Mouse (Mus musculus): ENCODE data around the gene Gm49661. TPM values are rescaled to one million over a fixed set of nuclear protein-coding genes. Genes with fewer than 3 reads are reported as not detected.

Gm49661 gene
- polyA plus RNA-seq, 1 experiment from 2014 or later, result not detected

DNA sequence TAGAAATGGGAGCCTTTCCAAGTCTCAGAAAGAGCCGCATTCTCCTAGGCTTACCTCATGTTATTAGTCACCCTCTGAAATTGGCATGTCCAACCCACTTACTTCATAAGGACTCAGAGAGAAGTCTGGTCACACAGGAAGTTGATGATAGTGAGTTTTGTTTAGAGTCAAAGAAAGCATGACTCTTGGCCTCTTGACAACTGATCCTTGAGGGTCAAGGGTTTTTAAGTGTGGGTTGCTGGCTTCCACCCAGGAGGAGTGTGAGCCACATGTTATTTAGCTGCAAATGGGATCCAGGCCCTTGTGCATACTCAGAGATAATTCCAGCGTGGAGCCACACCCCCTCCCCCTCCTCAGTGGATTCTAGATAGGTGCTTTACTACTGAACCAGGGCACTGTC lies 47.6 kb downstream of the Gm49661 start:
- no peak for ATAC-seq (ENCODE audit: low FRiP score, low TSS enrichment)
- Histone ChIP-seq H3K4me1 (ENCODE audit: insufficient read depth, low read length) (no peaks in the 10 kb centered on the region), H3K9ac (replicated peaks; ENCODE audit: low read length) (no peak overlapping the region), H3K4me2 (replicated peaks; ENCODE audit: low read depth, low read length) (no peak overlapping the region), H3K27me3 (ENCODE audit: insufficient read depth, low read length) (peaks cover 11% of the 10 kb centered on the region), H3K36me3 (ENCODE audit: insufficient read depth, low read length) (no peaks in the 10 kb centered on the region), H3K9me3 (ENCODE audit: low read length) (no peaks in the 10 kb centered on the region), H3K4me3 (ENCODE audit: low read length) (no peak overlapping the region), H3K27ac (ENCODE audit: low read length) (no peak overlapping the region)
- 77% methylated on average over 2 of the region's 2 CpGs for WGBS

DNA sequence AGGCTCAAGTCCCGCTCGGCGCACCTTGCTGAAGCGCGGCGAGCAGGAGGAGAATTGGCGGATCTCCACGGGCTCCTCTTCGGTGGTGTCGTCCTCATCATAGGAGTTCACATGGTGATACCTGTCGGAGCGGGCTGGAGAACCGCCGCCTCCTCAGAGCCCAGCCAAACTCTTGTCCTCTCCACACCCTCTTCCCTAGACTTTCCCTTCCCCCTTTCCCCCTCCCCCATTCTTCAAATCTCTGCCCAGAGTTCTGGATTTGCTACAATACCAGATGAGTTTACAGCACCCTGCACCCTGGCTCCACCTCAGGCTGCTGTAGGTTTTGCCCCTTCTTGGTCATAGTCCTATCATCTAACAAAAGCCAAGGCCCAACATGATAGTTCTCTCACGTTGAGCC lies 50.6 kb downstream of the Gm49661 start:
- Histone ChIP-seq H3K9ac (replicated peaks; ENCODE audit: low read length) (no peak overlapping the region), H3K27me3 (ENCODE audit: insufficient read depth, low read length) (peaks cover 17% of the 10 kb centered on the region), H3K4me2 (replicated peaks; ENCODE audit: low read depth, low read length) (no peak overlapping the region), H3K36me3 (ENCODE audit: insufficient read depth, low read length) (no peaks in the 10 kb centered on the region), H3K4me3 (ENCODE audit: low read length) (no peak overlapping the region), H3K4me1 (ENCODE audit: insufficient read depth, low read length) (no peaks in the 10 kb centered on the region), H3K27ac (ENCODE audit: low read length) (no peak overlapping the region), H3K9me3 (ENCODE audit: low read length) (0 out of 2 replicates have a peak, but pooled peaks cover 2% of the 10 kb centered on the region)
- 91% methylated on average over 15 of the region's 15 CpGs for WGBS
- no peak for ATAC-seq (ENCODE audit: low FRiP score, low TSS enrichment)

DNA sequence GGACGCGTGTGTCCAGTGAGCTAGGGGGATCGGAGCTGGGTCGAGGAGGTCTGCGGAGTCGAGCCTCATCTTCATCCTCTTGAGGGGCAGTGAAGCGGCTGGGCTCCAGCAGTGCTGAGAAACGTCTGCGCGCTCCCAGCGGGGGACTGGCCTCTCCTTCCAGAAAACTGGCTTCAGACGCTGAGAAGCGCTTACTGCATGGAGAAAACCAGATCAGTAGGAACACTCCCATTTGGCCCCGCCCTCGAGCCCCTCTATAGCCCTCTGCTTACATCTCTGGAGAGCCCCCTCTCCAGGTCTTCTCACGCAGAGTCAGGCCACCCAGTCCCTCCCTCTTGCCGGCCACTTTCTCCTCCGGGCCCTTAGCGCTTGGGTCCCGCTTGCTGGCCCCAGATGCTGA lies 51.5 kb downstream of the Gm49661 start:
- Histone ChIP-seq H3K36me3 (ENCODE audit: insufficient read depth, low read length) (no peaks in the 10 kb centered on the region), H3K4me1 (ENCODE audit: insufficient read depth, low read length) (peaks cover 4% of the 10 kb centered on the region), H3K4me3 (ENCODE audit: low read length) (no peak overlapping the region), H3K4me2 (replicated peaks; ENCODE audit: low read depth, low read length) (no peak overlapping the region), H3K9me3 (ENCODE audit: low read length) (0 out of 2 replicates have a peak, but pooled peaks cover 2% of the 10 kb centered on the region), H3K27ac (ENCODE audit: low read length) (no peak overlapping the region), H3K27me3 (ENCODE audit: insufficient read depth, low read length) (peaks cover 24% of the 10 kb centered on the region), H3K9ac (replicated peaks; ENCODE audit: low read length) (no peak overlapping the region)
- WGBS, result 24% methylated on average over 20 of the region's 20 CpGs
- ATAC-seq (ENCODE audit: low FRiP score, low TSS enrichment), result no peak

Small RNA genes within 50 kb of the gene (microRNA-seq; reads per million reads assigned to microRNA genes)
- not detected for gene Gm24197

Other genes with a start within 250 kb of the Gm49661 start
- 2.3 and 2.8 TPM in 2 replicates for gene G430095P16Rik, start 246.4 kb downstream of the Gm49661 start, polyA plus RNA-seq (2015; fragmentation: Nextera tagmentation; extraction: Ambion mirVana)
- gene Nfix, start 169.1 kb downstream of the Gm49661 start, polyA plus RNA-seq (2015; fragmentation: Nextera tagmentation; extraction: Ambion mirVana), result 14.8 and 15.9 TPM in 2 replicates
- 6.6 and 9.0 TPM in 2 replicates for gene Dand5, start 146.6 kb downstream of the Gm49661 start, polyA plus RNA-seq (2015; fragmentation: Nextera tagmentation; extraction: Ambion mirVana)
- gene Gadd45gip1, start 137.9 kb downstream of the Gm49661 start, polyA plus RNA-seq (2015; fragmentation: Nextera tagmentation; extraction: Ambion mirVana), result 49.7 and 51.6 TPM in 2 replicates
- 109 and 114 TPM in 2 replicates for gene Rad23a, start 128.8 kb downstream of the Gm49661 start, polyA plus RNA-seq (2015; fragmentation: Nextera tagmentation; extraction: Ambion mirVana)
- 1,143 and 1,180 TPM in 2 replicates for gene Calr, start 122.5 kb downstream of the Gm49661 start, polyA plus RNA-seq (2015; fragmentation: Nextera tagmentation; extraction: Ambion mirVana)
- gene Farsa, start 112.4 kb downstream of the Gm49661 start, polyA plus RNA-seq (2015; fragmentation: Nextera tagmentation; extraction: Ambion mirVana), result 110 and 120 TPM in 2 replicates
- 60.7 and 61.3 TPM in 2 replicates for gene Syce2, start 97.3 kb downstream of the Gm49661 start, polyA plus RNA-seq (2015; fragmentation: Nextera tagmentation; extraction: Ambion mirVana)
- 61.2 and 70.4 TPM in 2 replicates for gene Gcdh, start 75.5 kb downstream of the Gm49661 start, polyA plus RNA-seq (2015; fragmentation: Nextera tagmentation; extraction: Ambion mirVana)
- gene Klf1, start 67.5 kb downstream of the Gm49661 start, polyA plus RNA-seq (2015; fragmentation: Nextera tagmentation; extraction: Ambion mirVana), result 2.4 and 2.8 TPM in 2 replicates
- 10.2 and 10.6 TPM in 2 replicates for gene Dnase2a, start 60.9 kb downstream of the Gm49661 start, polyA plus RNA-seq (2015; fragmentation: Nextera tagmentation; extraction: Ambion mirVana)
- 0.34 and 0.54 TPM in 2 replicates for gene Mast1, start 32.1 kb downstream of the Gm49661 start, polyA plus RNA-seq (2015; fragmentation: Nextera tagmentation; extraction: Ambion mirVana)
- gene Rtbdn, start 22.4 kb downstream of the Gm49661 start, polyA plus RNA-seq (2015; fragmentation: Nextera tagmentation; extraction: Ambion mirVana), result 0.19 and 0.30 TPM in 2 replicates
- 810 and 819 TPM in 2 replicates for gene Prdx2, start 154 bp upstream of the Gm49661 start, polyA plus RNA-seq (2015; fragmentation: Nextera tagmentation; extraction: Ambion mirVana)
- 137 and 138 TPM in 2 replicates for gene Rnaseh2a, start 334 bp upstream of the Gm49661 start, polyA plus RNA-seq (2015; fragmentation: Nextera tagmentation; extraction: Ambion mirVana)
- 8.3 and 11.7 TPM in 2 replicates for gene Junb, start 9.3 kb upstream of the Gm49661 start, polyA plus RNA-seq (2015; fragmentation: Nextera tagmentation; extraction: Ambion mirVana)
- 34.8 and 35.2 TPM in 2 replicates for gene Hook2, start 21.2 kb upstream of the Gm49661 start, polyA plus RNA-seq (2015; fragmentation: Nextera tagmentation; extraction: Ambion mirVana)
- not detected in 2 replicates for gene Best2, start 45.1 kb upstream of the Gm49661 start, polyA plus RNA-seq (2015; fragmentation: Nextera tagmentation; extraction: Ambion mirVana)
- 150 and 154 TPM in 2 replicates for gene Asna1, start 55.8 kb upstream of the Gm49661 start, polyA plus RNA-seq (2015; fragmentation: Nextera tagmentation; extraction: Ambion mirVana)
- gene Trir, start 57.4 kb upstream of the Gm49661 start, polyA plus RNA-seq (2015; fragmentation: Nextera tagmentation; extraction: Ambion mirVana), result 93.3 and 104 TPM in 2 replicates
- 27.5 and 28.4 TPM in 2 replicates for gene Tnpo2, start 67.5 kb upstream of the Gm49661 start, polyA plus RNA-seq (2015; fragmentation: Nextera tagmentation; extraction: Ambion mirVana)
- gene Fbxw9, start 90.6 kb upstream of the Gm49661 start, polyA plus RNA-seq (2015; fragmentation: Nextera tagmentation; extraction: Ambion mirVana), result 34.6 and 37.3 TPM in 2 replicates
- gene Gm5741, start 98.5 kb upstream of the Gm49661 start, polyA plus RNA-seq (2015; fragmentation: Nextera tagmentation; extraction: Ambion mirVana), result 0.62 and 0.92 TPM in 2 replicates
- 60.6 and 70.5 TPM in 2 replicates for gene Dhps, start 102.3 kb upstream of the Gm49661 start, polyA plus RNA-seq (2015; fragmentation: Nextera tagmentation; extraction: Ambion mirVana)
- gene Wdr83os, start 111.3 kb upstream of the Gm49661 start, polyA plus RNA-seq (2015; fragmentation: Nextera tagmentation; extraction: Ambion mirVana), result 141 TPM in 2 replicates
- 53.0 and 54.8 TPM in 2 replicates for gene Wdr83, start 111.9 kb upstream of the Gm49661 start, polyA plus RNA-seq (2015; fragmentation: Nextera tagmentation; extraction: Ambion mirVana)
- gene Man2b1, start 113.8 kb upstream of the Gm49661 start, polyA plus RNA-seq (2015; fragmentation: Nextera tagmentation; extraction: Ambion mirVana), result 46.9 and 53.6 TPM in 2 replicates
- 2.7 and 3.8 TPM in 2 replicates for gene Zfp791, start 153.7 kb upstream of the Gm49661 start, polyA plus RNA-seq (2015; fragmentation: Nextera tagmentation; extraction: Ambion mirVana)
- gene Cks1brt, start 182.5 kb upstream of the Gm49661 start, polyA plus RNA-seq (2015; fragmentation: Nextera tagmentation; extraction: Ambion mirVana), result not detected in 2 replicates

Data from kidney, embryonic 16.5 days (tissue).